Mouse (Mus musculus) kidney, postnatal 0 days (tissue): Measurements from ENCODE around the gene Cavin4. TPM values are rescaled to one million over a fixed set of nuclear protein-coding genes. Genes with fewer than 3 reads are reported as not detected.

ENCODE experiments used
- ATAC-seq: fragments of 200-750 bp; cut with Nextera tagmentation; replicated peaks from 2 replicates; pipeline ENCODE4 v1.8.0; 2017; ENCODE audit warnings: low read depth, moderate number of reproducible peaks, moderate TSS enrichment, moderate library complexity; ENCODE audit not compliant: low FRiP score
- DNase-seq: peaks from one replicate; pipeline ENCODE4 v3.0.0-alpha.2; 2016; ENCODE audit warnings: low spot score
- H3K27ac ChIP-seq: fragments of 300-500 bp; sonication (generic); 2 replicates; pipeline ENCODE4 v1.5.1; 2014; ENCODE audit warnings: mild to moderate bottlenecking
- H3K27me3 ChIP-seq: fragments of 300-500 bp; sonication (generic); 2 replicates; pipeline ENCODE4 v1.6.1; 2014; ENCODE audit warnings: low read length, mixed read lengths; ENCODE audit not compliant: insufficient read depth
- H3K36me3 ChIP-seq: fragments of 300-500 bp; sonication (generic); 2 replicates; pipeline ENCODE4 v1.6.1; 2014; ENCODE audit warnings: low read length, mixed read lengths; ENCODE audit not compliant: insufficient read depth
- H3K4me1 ChIP-seq: fragments of 300-500 bp; sonication (generic); replicated peaks from 2 replicates; pipeline ENCODE4 v1.6.1; 2014; ENCODE audit warnings: antibody characterized with exemption, low read length, mixed read lengths; ENCODE audit not compliant: insufficient read depth
- H3K4me2 ChIP-seq: fragments of 300-500 bp; sonication (generic); 2 replicates; pipeline ENCODE4 v1.6.1; 2014; ENCODE audit warnings: mild to moderate bottlenecking, low read length, moderate library complexity, mixed read lengths
- H3K4me3 ChIP-seq: fragments of 300-500 bp; sonication (generic); replicated peaks from 2 replicates; pipeline ENCODE4 v1.5.1; 2014; ENCODE audit warnings: low read depth, low read length
- H3K9ac ChIP-seq: fragments of 300-500 bp; sonication (generic); 2 replicates; pipeline ENCODE4 v1.6.1; 2014; ENCODE audit warnings: low read depth, low read length
- H3K9me3 ChIP-seq: fragments of 300-500 bp; sonication (generic); replicated peaks from 2 replicates; pipeline ENCODE4 v1.6.1; 2016; ENCODE audit warnings: low read length, inconsistent platforms, mixed read lengths
- CTCF ChIP-seq: IDR thresholded peaks from 2 replicates; pipeline ENCODE4 v1.5.1; 2016; ENCODE audit warnings: antibody characterized with exemption, low read depth, mild to moderate bottlenecking, moderate library complexity
- WGBS: fragments of 180-500 bp; shearing (Covaris S2); extraction: QIAGEN DNeasy Blood & Tissue Kit; methylation state at CpG from one replicate; pipeline ENCODE4 v1.1.7; 2014; 5-methylcytosine and 5-hydroxymethylcytosine counted together
- polyA plus RNA-seq: library from polyadenylated mRNA; unstranded; fragments of >200 nt; fragmentation: Nextera tagmentation; extraction: Ambion mirVana; gene quantifications from 2 replicates; pipeline ENCODE4 v1.2.1, GENCODE M21; 2015

The Cavin4 gene
- polyA plus RNA-seq, 1 experiment from 2014 or later: 0.26 TPM

DNA sequence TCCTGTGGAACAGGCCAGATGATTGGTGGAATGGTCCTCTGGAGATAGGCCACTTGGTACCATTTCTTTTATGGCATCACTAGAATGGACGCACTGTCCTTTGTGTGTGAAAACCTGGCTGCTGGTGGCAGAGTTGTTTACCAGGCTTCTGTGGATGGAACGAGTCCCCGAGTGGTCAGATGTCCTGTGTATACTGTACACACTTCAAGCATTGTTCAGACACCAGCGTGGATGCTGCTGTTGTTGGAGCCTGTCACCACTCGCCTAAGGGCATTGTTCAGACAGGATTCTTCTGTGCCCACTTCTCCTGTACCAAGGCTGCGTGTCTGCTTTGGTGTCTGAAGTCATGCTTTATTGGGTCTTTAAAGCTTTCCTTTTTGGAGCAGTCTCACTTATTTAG, 19.5 kb upstream of the Cavin4 start:
- H3K36me3 ChIP-seq: peaks cover 10% of the 10 kb centered on the region; the same call in 1 of the 2 replicates

DNA sequence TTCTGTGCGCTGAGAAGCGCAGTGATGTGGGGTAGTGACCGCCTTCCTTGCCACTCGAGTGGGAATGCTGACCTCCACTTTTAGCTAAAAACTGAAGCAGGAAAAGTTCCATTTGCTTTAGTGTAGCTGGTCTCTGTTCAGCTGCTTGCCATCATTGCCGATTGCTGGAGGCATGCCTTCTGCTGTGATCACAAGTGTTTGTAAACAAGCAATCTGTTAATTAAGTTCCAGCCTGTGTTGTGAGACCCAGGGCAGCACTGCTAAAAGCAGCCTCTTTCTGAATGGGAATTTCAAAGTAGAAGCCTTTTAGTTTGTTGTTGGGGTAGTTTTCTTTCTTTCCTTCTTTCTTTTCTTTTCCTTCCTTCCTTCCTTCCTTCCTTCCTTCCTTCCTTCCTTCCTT, 17.2 kb upstream of the Cavin4 start:
- no peaks in the 10 kb centered on the region for H3K4me1 ChIP-seq
- no peak overlapping the region for H3K9ac ChIP-seq
- no peak for TF ChIP-seq CTCF
- no peaks in the 10 kb centered on the region for H3K9me3 ChIP-seq
- H3K4me2 ChIP-seq: no peak overlapping the region
- no peaks in the 10 kb centered on the region for H3K27me3 ChIP-seq
- 92% methylated on average over 5 of the region's 5 CpGs for WGBS
- DNase-seq (no peak), ATAC-seq (no peak)
- no peak overlapping the region for H3K27ac ChIP-seq
- no peak overlapping the region for H3K4me3 ChIP-seq
- peaks cover 10% of the 10 kb centered on the region; the same call in 1 of the 2 replicates for H3K36me3 ChIP-seq

More for the DNA sequence above, 19.5 kb upstream of the Cavin4 start:
- Histone ChIP-seq H3K4me1 (no peaks in the 10 kb centered on the region), H3K27ac (no peak overlapping the region), H3K9ac (no peak overlapping the region), H3K9me3 (no peaks in the 10 kb centered on the region), H3K4me2 (no peak overlapping the region), H3K27me3 (no peaks in the 10 kb centered on the region), H3K4me3 (no peak overlapping the region)
- no peak for DNase-seq
- WGBS: 93% methylated on average over 6 of the region's 6 CpGs
- no peak for TF ChIP-seq CTCF
- no peak for ATAC-seq

DNA sequence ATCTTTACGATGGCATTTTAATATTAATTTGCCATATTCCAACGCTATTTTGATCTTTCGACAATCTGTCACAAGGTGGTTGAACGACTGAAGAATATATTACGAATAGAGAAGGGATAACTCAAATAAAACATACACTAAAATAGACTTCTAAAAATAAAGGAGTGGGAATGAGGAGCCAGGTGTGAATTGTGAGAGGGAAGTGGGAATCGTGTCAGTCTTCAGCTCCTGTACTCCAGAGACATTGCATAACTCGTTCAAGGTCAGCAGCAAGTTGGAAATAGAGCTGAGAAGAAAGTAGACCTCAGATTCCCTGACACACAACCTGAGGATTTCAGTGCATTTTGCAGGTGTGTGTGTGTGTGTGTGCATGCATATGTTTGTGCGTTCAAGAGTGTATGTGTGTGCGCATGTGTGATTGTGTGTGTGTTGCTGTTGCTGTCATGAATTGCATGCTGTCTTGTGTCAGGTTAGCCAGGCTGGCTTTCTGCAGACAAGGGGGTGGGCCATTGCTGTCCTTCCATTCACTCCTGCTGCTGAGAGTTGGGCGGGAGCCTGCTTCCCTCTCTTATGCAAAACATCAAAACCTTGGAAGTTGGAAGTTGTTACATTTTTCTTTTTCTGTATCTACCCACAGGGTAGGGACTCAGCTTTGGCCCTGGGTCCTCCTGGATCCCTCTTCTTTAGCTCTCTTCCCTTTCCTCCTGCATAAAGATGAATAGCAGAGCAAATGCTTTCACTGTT, 12.5 kb upstream of the Cavin4 start:
- DNase-seq (no peak), ATAC-seq (no peak)
- no peaks in the 10 kb centered on the region for H3K9me3 ChIP-seq

DNA sequence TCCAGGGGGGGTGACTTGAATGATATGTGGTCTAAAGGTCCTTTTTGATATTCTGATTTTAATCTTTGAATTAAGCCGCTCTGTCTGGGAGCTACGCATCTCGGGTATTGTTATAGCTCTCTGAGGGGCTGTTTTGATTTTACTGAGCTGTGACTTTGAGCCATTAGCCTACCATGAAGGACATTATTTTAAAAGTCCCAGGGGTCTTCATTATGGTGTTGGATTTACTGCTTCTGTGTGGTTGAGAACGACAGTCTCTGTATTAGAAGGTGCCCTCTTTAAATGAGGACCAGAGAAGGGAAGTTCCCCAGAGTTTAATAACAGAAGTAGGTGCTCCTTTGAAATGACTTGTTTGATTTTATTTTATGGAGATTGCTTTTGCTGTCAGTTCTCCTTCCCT, 9.2 kb upstream of the Cavin4 start:
- Histone ChIP-seq H3K4me1 (no peaks in the 10 kb centered on the region), H3K4me3 (no peak overlapping the region), H3K4me2 (no peak overlapping the region), H3K9ac (no peak overlapping the region), H3K36me3 (0 out of 2 replicates have a peak, but pooled peaks cover 3% of the 10 kb centered on the region), H3K27me3 (no peaks in the 10 kb centered on the region), H3K27ac (no peak overlapping the region), H3K9me3 (no peaks in the 10 kb centered on the region)
- ATAC-seq: no peak
- WGBS: 64% methylated on average over 4 of the region's 4 CpGs
- no peak for DNase-seq
- no peak for TF ChIP-seq CTCF

More for the DNA sequence above, 12.5 kb upstream of the Cavin4 start:
- Histone ChIP-seq H3K4me1 (no peaks in the 10 kb centered on the region), H3K4me2 (no peak overlapping the region), H3K27ac (no peak overlapping the region), H3K4me3 (no peak overlapping the region), H3K36me3 (0 out of 2 replicates have a peak, but pooled peaks cover 10% of the 10 kb centered on the region), H3K27me3 (no peaks in the 10 kb centered on the region), H3K9ac (no peak overlapping the region)
- WGBS: 94% methylated on average over 10 of the region's 10 CpGs
- no peak for TF ChIP-seq CTCF

DNA sequence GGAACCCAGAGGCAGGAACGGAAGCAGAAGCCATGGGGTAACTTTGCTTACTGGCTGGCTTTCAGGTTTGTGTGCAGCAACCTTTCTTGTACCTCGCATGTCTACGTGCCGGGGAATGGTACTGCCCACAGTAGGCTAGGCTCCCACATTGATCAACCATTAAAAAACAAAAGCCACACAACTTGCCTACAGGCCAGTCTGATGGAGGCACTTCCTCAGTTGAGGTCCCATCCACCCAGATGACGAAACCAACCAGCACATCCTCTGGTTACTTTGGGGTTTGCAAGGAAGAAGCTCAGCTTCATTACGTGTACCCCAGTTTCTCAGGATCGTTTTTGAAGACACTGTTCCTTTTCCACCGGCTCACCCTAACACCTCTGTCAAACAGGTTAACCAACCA, 6.8 kb upstream of the Cavin4 start:
- Histone ChIP-seq H3K27me3 (no peaks in the 10 kb centered on the region), H3K27ac (no peak overlapping the region), H3K36me3 (no peaks in the 10 kb centered on the region), H3K4me2 (no peak overlapping the region), H3K4me3 (no peak overlapping the region), H3K4me1 (no peaks in the 10 kb centered on the region), H3K9me3 (no peaks in the 10 kb centered on the region), H3K9ac (no peak overlapping the region)
- DNase-seq: no peak
- WGBS: 95% methylated on average over 8 of the region's 8 CpGs
- no peak for TF ChIP-seq CTCF
- ATAC-seq: no peak

DNA sequence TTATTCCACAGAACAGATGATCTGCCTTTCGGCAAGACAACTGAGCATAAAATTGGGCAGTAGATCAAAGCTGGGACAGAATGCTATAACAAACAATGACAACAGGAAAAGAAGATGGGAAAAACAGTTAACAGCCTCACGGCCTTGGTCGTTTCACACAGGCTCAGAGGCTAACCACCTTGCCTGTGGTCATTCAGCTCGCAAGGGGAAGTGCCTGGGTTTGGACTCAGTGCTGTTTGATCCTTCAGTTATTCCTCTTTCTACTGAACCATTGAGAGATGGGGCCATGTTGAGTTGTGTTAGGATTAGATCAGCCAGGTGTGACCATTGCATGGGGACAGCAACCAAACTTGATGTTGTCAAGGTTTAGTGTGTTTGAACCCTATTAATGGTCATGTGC, 3.2 kb upstream of the Cavin4 start:
- Histone ChIP-seq H3K4me2 (no peak overlapping the region), H3K27me3 (no peaks in the 10 kb centered on the region), H3K9me3 (no peaks in the 10 kb centered on the region), H3K4me3 (no peak overlapping the region), H3K4me1 (no peaks in the 10 kb centered on the region), H3K36me3 (peaks cover 9% of the 10 kb centered on the region), H3K27ac (no peak overlapping the region), H3K9ac (no peak overlapping the region)
- WGBS: 90% methylated on average over 4 of the region's 4 CpGs
- no peak for TF ChIP-seq CTCF
- no peak for ATAC-seq
- no peak for DNase-seq
